Mouse (Mus musculus): ENCODE measurements around the gene Car9. TPM values are rescaled to one million over a fixed set of nuclear protein-coding genes. Genes with fewer than 3 reads are reported as not detected.

The Car9 gene
- polyA plus RNA-seq, 1 experiment from 2014 or later = 0.41 TPM

DNA sequence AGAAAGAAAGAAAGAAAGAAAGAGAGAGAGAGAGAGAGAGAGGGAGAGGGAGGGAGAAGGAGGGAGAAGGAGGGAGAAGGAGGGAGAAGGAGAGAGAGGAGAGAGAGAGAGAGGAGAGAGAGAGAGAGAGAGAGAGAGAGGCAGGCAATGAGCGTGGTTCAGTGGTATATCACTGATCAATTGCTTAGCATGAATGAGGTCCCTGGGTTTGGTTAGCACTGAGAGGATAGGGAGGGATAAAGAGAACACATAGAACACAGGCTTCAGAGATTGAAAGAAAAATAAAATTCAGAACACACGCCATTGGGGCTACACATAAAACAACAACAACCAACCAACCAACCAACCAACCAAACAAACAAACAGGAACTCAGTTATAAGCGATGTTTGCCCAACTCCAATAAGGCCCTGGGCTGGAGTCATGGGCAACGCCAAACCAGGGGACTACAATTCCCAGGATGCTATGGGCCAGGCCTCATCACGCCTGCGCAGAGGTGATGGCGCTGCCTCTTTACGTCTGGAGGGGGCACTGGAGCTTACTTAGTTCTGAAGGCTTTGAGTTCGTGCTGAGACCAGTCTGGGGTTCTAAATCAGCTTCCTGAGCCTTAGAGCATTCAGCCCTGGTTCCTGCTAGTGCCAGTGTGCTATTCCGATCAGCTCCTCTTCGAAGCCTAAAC is 28.8 kb upstream of the Car9 start:
- peak overlapping the region; percentile 52 for H3K9ac ChIP-seq (replicated peaks; ENCODE audit: low read length)
- DNase-seq (ENCODE audit: low spot score) (peak; percentile 94), ATAC-seq (replicated peaks; ENCODE audit: insufficient number of reproducible peaks, low FRiP score, low TSS enrichment, low read depth) (peak; percentile 92)
- no peaks in the 10 kb centered on the region for H3K4me1 ChIP-seq (ENCODE audit: control insufficient read depth, insufficient read depth, low read length)
- H3K27me3 ChIP-seq (ENCODE audit: control insufficient read depth, insufficient read depth, low read length) = no peaks in the 10 kb centered on the region
- WGBS = 13% methylated on average over 11 of the region's 11 CpGs
- H3K4me3 ChIP-seq (ENCODE audit: low read depth, low read length) = peak overlapping the region; percentile 10; the same call in 1 of the 2 replicates
- H3K36me3 ChIP-seq (replicated peaks; ENCODE audit: control insufficient read depth, insufficient read depth, low read depth, low read length) = no peaks in the 10 kb centered on the region
- H3K4me2 ChIP-seq (ENCODE audit: low read depth, low read length) = peak overlapping the region; percentile 41
- H3K27ac ChIP-seq (replicated peaks; ENCODE audit: low read depth, low read length) = no peak overlapping the region
- no peaks in the 10 kb centered on the region for H3K9me3 ChIP-seq (replicated peaks; ENCODE audit: control insufficient read depth, low read length)

DNA sequence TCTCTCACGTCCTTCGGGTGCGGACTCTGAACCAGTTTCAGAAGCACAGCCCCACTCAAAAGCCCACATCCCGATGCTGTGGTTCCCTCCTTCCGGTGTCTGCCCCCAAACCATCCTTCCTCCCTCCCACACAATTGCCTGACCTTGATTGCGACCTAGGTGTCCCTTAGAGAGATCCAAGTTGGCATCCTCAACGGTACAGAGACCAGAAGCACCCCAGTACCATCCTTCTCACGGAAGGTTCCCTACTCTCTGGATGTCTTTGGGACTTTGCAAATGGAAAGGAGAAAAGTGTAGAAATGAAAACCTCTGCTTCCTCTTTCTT is 28.3 kb upstream of the Car9 start:
- Histone ChIP-seq H3K4me2 (ENCODE audit: low read depth, low read length) (peak overlapping the region; percentile 41), H3K27me3 (ENCODE audit: control insufficient read depth, insufficient read depth, low read length) (no peaks in the 10 kb centered on the region), H3K36me3 (replicated peaks; ENCODE audit: control insufficient read depth, insufficient read depth, low read depth, low read length) (no peaks in the 10 kb centered on the region), H3K27ac (replicated peaks; ENCODE audit: low read depth, low read length) (no peak overlapping the region), H3K4me3 (ENCODE audit: low read depth, low read length) (peak overlapping the region; percentile 10; the same call in 1 of the 2 replicates), H3K9ac (replicated peaks; ENCODE audit: low read length) (peak overlapping the region; percentile 52), H3K9me3 (replicated peaks; ENCODE audit: control insufficient read depth, low read length) (no peaks in the 10 kb centered on the region), H3K4me1 (ENCODE audit: control insufficient read depth, insufficient read depth, low read length) (no peaks in the 10 kb centered on the region)
- DNase-seq (ENCODE audit: low spot score) (no peak), ATAC-seq (replicated peaks; ENCODE audit: insufficient number of reproducible peaks, low FRiP score, low TSS enrichment, low read depth) (no peak)
- 49% methylated on average over 8 of the region's 8 CpGs for WGBS

DNA sequence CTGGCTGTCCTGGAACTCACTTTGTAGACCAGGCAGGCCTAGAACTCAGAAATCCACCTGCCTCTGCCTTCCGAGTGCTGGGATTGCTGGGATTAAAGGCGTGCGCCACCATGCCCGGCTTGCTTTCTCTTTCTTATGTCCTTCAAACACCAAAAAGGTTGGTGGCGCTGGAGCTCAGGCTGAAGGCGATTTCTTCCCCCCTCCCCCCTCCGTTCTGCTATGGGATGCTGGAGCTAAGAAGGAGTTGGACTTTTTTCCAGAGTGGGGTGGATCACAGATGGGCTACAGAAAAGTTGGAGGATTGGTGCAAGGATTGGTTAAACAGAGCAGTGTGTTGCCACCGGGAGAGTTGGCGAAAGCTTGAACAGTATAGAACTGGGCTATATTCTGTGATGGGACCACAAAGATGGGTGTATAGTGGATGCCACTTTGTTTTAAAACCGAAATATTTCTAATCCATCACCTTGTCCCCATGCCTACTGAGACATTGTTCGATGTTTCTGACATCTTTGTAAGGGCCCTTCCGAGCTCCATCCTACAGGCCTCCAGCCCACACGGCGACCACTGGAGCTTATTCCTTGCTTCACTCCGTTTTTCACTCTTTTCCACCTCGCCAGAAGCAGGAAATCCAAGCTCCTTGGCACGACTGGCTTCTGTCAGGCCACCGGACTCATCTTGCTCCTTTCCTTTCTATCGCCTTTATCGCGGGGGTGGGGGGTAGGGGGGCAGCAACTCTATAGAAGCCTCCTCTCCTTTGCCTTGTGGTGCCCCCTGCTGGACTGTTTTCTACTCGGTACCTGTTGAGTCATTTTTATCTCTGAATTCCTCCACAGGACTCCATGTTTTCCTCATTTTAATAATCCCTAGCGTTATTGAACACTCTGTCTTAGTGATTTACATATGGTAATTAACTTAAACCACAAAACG is 27.6 kb upstream of the Car9 start:
- Histone ChIP-seq H3K4me2 (ENCODE audit: low read depth, low read length) (peak overlapping the region; percentile 16; the same call in 1 of the 2 replicates), H3K4me3 (ENCODE audit: low read depth, low read length) (no peak overlapping the region), H3K9me3 (replicated peaks; ENCODE audit: control insufficient read depth, low read length) (no peaks in the 10 kb centered on the region)

DNA sequence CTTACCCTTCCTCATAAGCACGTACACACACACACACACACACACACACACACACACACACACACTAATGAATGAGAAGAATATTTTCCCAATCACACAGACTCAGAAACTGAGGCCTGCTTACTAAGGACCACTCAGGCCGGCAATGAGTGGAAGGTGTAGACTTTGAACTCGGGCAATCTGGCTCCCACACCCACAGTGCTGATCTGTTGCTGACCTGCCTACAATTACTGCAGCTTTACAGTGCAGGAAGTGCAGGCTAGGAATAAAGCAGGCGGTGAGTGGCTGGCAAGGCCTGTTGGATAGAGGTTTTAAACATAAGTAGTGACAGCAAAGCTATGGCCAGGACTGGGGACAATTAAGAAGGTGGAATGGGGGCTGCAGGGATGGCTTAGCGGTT is 25.8 kb upstream of the Car9 start:
- Histone ChIP-seq H3K9ac (replicated peaks; ENCODE audit: low read length) (no peak overlapping the region), H3K9me3 (replicated peaks; ENCODE audit: control insufficient read depth, low read length) (no peaks in the 10 kb centered on the region), H3K27ac (replicated peaks; ENCODE audit: low read depth, low read length) (no peak overlapping the region), H3K4me2 (ENCODE audit: low read depth, low read length) (no peak overlapping the region), H3K4me3 (ENCODE audit: low read depth, low read length) (no peak overlapping the region), H3K36me3 (replicated peaks; ENCODE audit: control insufficient read depth, insufficient read depth, low read depth, low read length) (no peaks in the 10 kb centered on the region), H3K27me3 (ENCODE audit: control insufficient read depth, insufficient read depth, low read length) (no peaks in the 10 kb centered on the region), H3K4me1 (ENCODE audit: control insufficient read depth, insufficient read depth, low read length) (no peaks in the 10 kb centered on the region)
- 88% methylated on average over 5 of the region's 5 CpGs for WGBS
- DNase-seq (ENCODE audit: low spot score) (no peak), ATAC-seq (replicated peaks; ENCODE audit: insufficient number of reproducible peaks, low FRiP score, low TSS enrichment, low read depth) (no peak)

More for the DNA sequence above, 27.6 kb upstream of the Car9 start:
- Histone ChIP-seq H3K4me1 (ENCODE audit: control insufficient read depth, insufficient read depth, low read length) (no peaks in the 10 kb centered on the region), H3K27ac (replicated peaks; ENCODE audit: low read depth, low read length) (no peak overlapping the region), H3K9ac (replicated peaks; ENCODE audit: low read length) (no peak overlapping the region), H3K36me3 (replicated peaks; ENCODE audit: control insufficient read depth, insufficient read depth, low read depth, low read length) (no peaks in the 10 kb centered on the region), H3K27me3 (ENCODE audit: control insufficient read depth, insufficient read depth, low read length) (no peaks in the 10 kb centered on the region)
- WGBS = 46% methylated on average over 24 of the region's 24 CpGs
- peak; percentile 87 for DNase-seq (ENCODE audit: low spot score)
- ATAC-seq (replicated peaks; ENCODE audit: insufficient number of reproducible peaks, low FRiP score, low TSS enrichment, low read depth) = no peak

DNA sequence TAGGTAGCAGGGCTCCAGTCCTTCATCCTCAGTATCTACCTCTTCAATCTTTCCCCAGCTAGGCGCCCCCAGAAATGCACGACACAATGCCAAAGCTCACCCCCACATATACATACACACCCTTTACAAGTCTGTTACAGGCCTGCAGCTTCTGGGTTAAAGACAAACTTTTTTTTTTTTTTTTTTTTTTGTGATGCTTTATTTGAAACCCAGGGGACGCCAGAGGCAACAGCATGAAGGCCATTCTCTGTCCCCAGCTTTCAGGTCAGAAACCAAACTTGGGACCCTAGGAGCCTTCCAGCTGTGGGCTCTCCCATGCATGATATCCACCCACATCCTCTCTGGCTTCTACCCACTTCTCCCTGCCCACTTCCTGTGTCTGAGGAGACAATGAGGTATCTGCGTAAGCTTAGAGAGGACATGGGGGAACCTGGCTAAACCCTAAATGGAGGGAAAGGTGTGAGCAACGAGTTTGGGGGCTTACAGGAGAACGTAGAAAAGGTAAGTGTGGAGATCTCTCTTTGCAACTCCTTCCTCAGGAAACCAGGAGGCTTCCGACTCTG is 24.8 kb upstream of the Car9 start:
- DNase-seq (ENCODE audit: low spot score) = no peak
- no peak for ATAC-seq (replicated peaks; ENCODE audit: insufficient number of reproducible peaks, low FRiP score, low TSS enrichment, low read depth)
- H3K9me3 ChIP-seq (replicated peaks; ENCODE audit: control insufficient read depth, low read length) = no peaks in the 10 kb centered on the region
- 72% methylated on average over 7 of the region's 7 CpGs for WGBS
- no peak overlapping the region for H3K4me2 ChIP-seq (ENCODE audit: low read depth, low read length)
- no peak overlapping the region for H3K4me3 ChIP-seq (ENCODE audit: low read depth, low read length)
- no peaks in the 10 kb centered on the region for H3K36me3 ChIP-seq (replicated peaks; ENCODE audit: control insufficient read depth, insufficient read depth, low read depth, low read length)
- H3K9ac ChIP-seq (replicated peaks; ENCODE audit: low read length) = no peak overlapping the region
- H3K27ac ChIP-seq (replicated peaks; ENCODE audit: low read depth, low read length) = no peak overlapping the region
- H3K27me3 ChIP-seq (ENCODE audit: control insufficient read depth, insufficient read depth, low read length) = no peaks in the 10 kb centered on the region
- no peaks in the 10 kb centered on the region for H3K4me1 ChIP-seq (ENCODE audit: control insufficient read depth, insufficient read depth, low read length)

DNA sequence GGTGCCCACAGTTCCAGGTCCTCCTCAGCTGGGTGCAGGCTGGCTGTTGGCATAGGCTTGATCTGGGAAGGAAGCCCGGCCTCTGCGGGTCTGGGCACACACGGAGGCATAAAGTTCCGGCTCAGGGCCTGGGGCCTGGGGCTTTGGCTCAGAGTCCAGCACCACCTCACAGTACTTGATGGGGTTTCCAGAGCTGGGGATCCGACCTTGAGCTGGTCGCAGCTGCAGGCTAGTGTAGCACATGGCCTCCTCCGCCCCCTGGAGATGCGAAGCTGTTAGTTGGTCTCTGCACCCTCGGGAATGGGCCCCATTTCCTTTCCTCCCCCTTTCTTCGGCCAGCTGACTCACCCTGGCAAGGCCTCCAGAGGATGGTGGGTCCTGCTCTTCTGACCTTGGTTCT is 24.2 kb upstream of the Car9 start:
- ATAC-seq (replicated peaks; ENCODE audit: insufficient number of reproducible peaks, low FRiP score, low TSS enrichment, low read depth) (no peak), DNase-seq (ENCODE audit: low spot score) (no peak)
- 63% methylated on average over 9 of the region's 10 CpGs for WGBS
- Histone ChIP-seq H3K4me3 (ENCODE audit: low read depth, low read length) (no peak overlapping the region), H3K9ac (replicated peaks; ENCODE audit: low read length) (no peak overlapping the region), H3K9me3 (replicated peaks; ENCODE audit: control insufficient read depth, low read length) (no peaks in the 10 kb centered on the region), H3K27me3 (ENCODE audit: control insufficient read depth, insufficient read depth, low read length) (no peaks in the 10 kb centered on the region), H3K27ac (replicated peaks; ENCODE audit: low read depth, low read length) (no peak overlapping the region), H3K4me2 (ENCODE audit: low read depth, low read length) (no peak overlapping the region), H3K4me1 (ENCODE audit: control insufficient read depth, insufficient read depth, low read length) (no peaks in the 10 kb centered on the region), H3K36me3 (replicated peaks; ENCODE audit: control insufficient read depth, insufficient read depth, low read depth, low read length) (no peaks in the 10 kb centered on the region)

DNA sequence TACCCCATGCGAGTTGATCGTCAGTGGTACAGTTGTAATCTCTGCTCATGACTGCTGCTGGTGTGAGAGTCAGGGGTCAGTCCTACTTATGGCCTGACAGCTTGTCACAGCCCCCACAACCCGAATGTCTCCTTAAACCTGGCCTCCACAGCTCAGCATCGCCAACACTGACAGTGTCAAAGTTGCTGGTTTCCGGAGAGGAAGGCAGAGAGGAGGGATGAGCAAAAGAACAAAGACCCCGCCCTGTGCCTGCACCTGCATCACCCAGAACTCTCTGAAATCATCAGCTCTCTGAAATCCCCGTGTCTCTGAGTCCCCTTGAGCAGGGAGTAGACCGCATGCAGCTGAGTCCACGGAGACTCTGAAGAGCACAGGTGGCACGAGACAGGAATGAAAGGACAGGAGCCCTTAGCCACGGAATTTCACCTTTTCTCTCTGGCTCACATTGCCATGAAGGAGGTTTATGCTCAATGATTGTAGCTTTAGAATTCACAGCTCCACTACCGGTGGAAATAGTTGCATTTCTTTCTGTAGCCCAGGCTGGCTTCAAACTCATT is 23.2 kb upstream of the Car9 start, which contains the start of gene Sit1:
TSS of gene Sit1 (minus strand) at position 200 of the 557 bp plus-strand sequence.
- DNase-seq (ENCODE audit: low spot score) (no peak), ATAC-seq (replicated peaks; ENCODE audit: insufficient number of reproducible peaks, low FRiP score, low TSS enrichment, low read depth) (no peak)
- Histone ChIP-seq H3K27me3 (ENCODE audit: control insufficient read depth, insufficient read depth, low read length) (no peaks in the 10 kb centered on the region), H3K9me3 (replicated peaks; ENCODE audit: control insufficient read depth, low read length) (no peaks in the 10 kb centered on the region), H3K27ac (replicated peaks; ENCODE audit: low read depth, low read length) (no peak within 1 kb of the TSS), H3K4me1 (ENCODE audit: control insufficient read depth, insufficient read depth, low read length) (no peaks in the 10 kb centered on the region), H3K9ac (replicated peaks; ENCODE audit: low read length) (no peak within 1 kb of the TSS), H3K4me2 (ENCODE audit: low read depth, low read length) (no peak within 1 kb of the TSS), H3K4me3 (ENCODE audit: low read depth, low read length) (no peak within 1 kb of the TSS), H3K36me3 (replicated peaks; ENCODE audit: control insufficient read depth, insufficient read depth, low read depth, low read length) (no peaks in the 10 kb centered on the region)
- WGBS = 61% methylated on average over 12 of the region's 12 CpGs

All from embryonic facial prominence, embryonic 11.5 days (tissue).